Mouse (Mus musculus) forebrain, embryonic 14.5 days (tissue): ENCODE measurements around the gene C1ra. TPM values are rescaled to one million over a fixed set of nuclear protein-coding genes. Genes with fewer than 3 reads are reported as not detected.
"Not testable (repeated sequence)": the region's sequence is repeated elsewhere in the genome, so short reads cannot be mapped to it uniquely, and the experiment has no call there.

Experiments
- ATAC-seq: fragments of 200-750 bp; cut with Nextera tagmentation; 2 replicates; pipeline ENCODE4 v1.8.0; 2017; ENCODE audit warnings: mild to moderate bottlenecking, moderate library complexity
- DNase-seq: peaks from one replicate; pipeline ENCODE4 v3.0.0-alpha.2; 2015; ENCODE audit warnings: low spot score
- H3K27ac ChIP-seq: fragments of 300-500 bp; sonication (generic); 2 replicates; pipeline ENCODE4 v1.5.1; 2014; ENCODE audit warnings: low read depth, mild to moderate bottlenecking, control low read depth, low read length, moderate library complexity
- H3K27me3 ChIP-seq: fragments of 300-500 bp; sonication (generic); replicated peaks from 2 replicates; pipeline ENCODE4 v1.6.1; 2014; ENCODE audit warnings: low read length, control low read depth, mixed read lengths; ENCODE audit not compliant: control insufficient read depth, insufficient read depth
- H3K36me3 ChIP-seq: fragments of 300-500 bp; sonication (generic); 2 replicates; pipeline ENCODE4 v1.6.1; 2014; ENCODE audit warnings: low read length, control low read depth; ENCODE audit not compliant: control insufficient read depth, insufficient read depth
- H3K4me1 ChIP-seq: fragments of 300-500 bp; sonication (generic); 2 replicates; pipeline ENCODE4 v1.6.1; 2014; ENCODE audit warnings: antibody characterized with exemption, low read length, control low read depth; ENCODE audit not compliant: control insufficient read depth, insufficient read depth
- H3K4me2 ChIP-seq: fragments of 300-500 bp; sonication (generic); 2 replicates; pipeline ENCODE4 v1.6.1; 2014; ENCODE audit warnings: mild to moderate bottlenecking, control low read depth, low read length
- H3K4me3 ChIP-seq: fragments of 300-500 bp; sonication (generic); 2 replicates; pipeline ENCODE4 v1.5.1; 2014; ENCODE audit warnings: low read depth, low read length, control low read depth
- H3K9ac ChIP-seq: fragments of 300-500 bp; sonication (generic); 2 replicates; pipeline ENCODE4 v1.6.1; 2014; ENCODE audit warnings: mild to moderate bottlenecking, low read length, control low read depth, moderate library complexity
- H3K9me3 ChIP-seq: fragments of 300-500 bp; sonication (generic); replicated peaks from 2 replicates; pipeline ENCODE4 v1.6.1; 2016; ENCODE audit warnings: low read length, control low read depth, mixed read lengths; ENCODE audit not compliant: control insufficient read depth
- WGBS: fragments of 180-500 bp; shearing (Covaris S2); extraction: QIAGEN DNeasy Blood & Tissue Kit; methylation state at CpG from one replicate; pipeline ENCODE4 v1.1.7; 2014; 5-methylcytosine and 5-hydroxymethylcytosine counted together
- polyA plus RNA-seq: library from polyadenylated mRNA; unstranded; fragments of >200 nt; fragmentation: Nextera tagmentation; extraction: Ambion mirVana; gene quantifications from 2 replicates; pipeline ENCODE4 v1.2.1, GENCODE M21; 2014

The C1ra gene
- polyA plus RNA-seq, result 0.19 and 0.24 TPM in 2 replicates

GRCm38 (mm10) chr6:124512355-124512836 is at the start of gene C1ra:
C1ra (plus strand) TSS chr6:124512405.
- no peak within 1 kb of the TSS for H3K27ac ChIP-seq
- no peak within 1 kb of the TSS for H3K9ac ChIP-seq
- H3K4me2 ChIP-seq, result 0 out of 2 replicates have a peak within 1 kb of the TSS, but pooled peaks have one; percentile 20
- DNase-seq (peak; percentile 56), ATAC-seq (no peak)
- no peaks in the 10 kb centered on the region for H3K9me3 ChIP-seq
- no peak within 1 kb of the TSS for H3K4me3 ChIP-seq
- no peaks in the 10 kb centered on the region for H3K4me1 ChIP-seq
- 5% methylated on average over 6 of the region's 6 CpGs for WGBS
- no peaks in the 10 kb centered on the region for H3K27me3 ChIP-seq
- no peaks in the 10 kb centered on the region for H3K36me3 ChIP-seq

- Histone ChIP-seq H3K9ac (peak overlapping the region; percentile 72), H3K27ac (no peak overlapping the region), H3K9me3 (no peaks in the 10 kb centered on the region), H3K4me2 (peak overlapping the region; percentile 58), H3K4me3 (peak overlapping the region; percentile 43), H3K27me3 (no peaks in the 10 kb centered on the region), H3K36me3 (peaks cover 5% of the 10 kb centered on the region; the same call in 1 of the 2 replicates), H3K4me1 (no peaks in the 10 kb centered on the region; the same call in 1 of the 2 replicates)
- DNase-seq, result peak; percentile 50
- ATAC-seq, result peak; percentile 33
- WGBS, result 18% methylated on average over 8 of the region's 8 CpGs
These were observed 48.3 kb upstream of the C1ra start for GRCm38 (mm10) chr6:124463881-124464291.

GRCm38 (mm10) chr6:124464305-124465271 is 47.6 kb upstream of the C1ra start, which contains the start of gene Clstn3:
Clstn3 (minus strand) TSS chr6:124464794.
- DNase-seq (peak; percentile 97), ATAC-seq (peak; percentile 99)
- peak within 1 kb of the TSS; percentile 72 for H3K9ac ChIP-seq
- no peaks in the 10 kb centered on the region; the same call in 1 of the 2 replicates for H3K4me1 ChIP-seq
- H3K36me3 ChIP-seq, result no peaks in the 10 kb centered on the region
- H3K27me3 ChIP-seq, result no peaks in the 10 kb centered on the region
- H3K27ac ChIP-seq, result peak within 1 kb of the TSS; percentile 70; the same call in 1 of the 2 replicates
- H3K4me3 ChIP-seq, result peak within 1 kb of the TSS; percentile 43
- 5% methylated on average over 27 of the region's 27 CpGs for WGBS
- no peaks in the 10 kb centered on the region for H3K9me3 ChIP-seq
- H3K4me2 ChIP-seq, result peak within 1 kb of the TSS; percentile 58

- ATAC-seq, result no peak
- peak overlapping the region; percentile 72; the same call in 1 of the 2 replicates for H3K9ac ChIP-seq
- H3K9me3 ChIP-seq, result no peaks in the 10 kb centered on the region
- no peaks in the 10 kb centered on the region; the same call in 1 of the 2 replicates for H3K4me1 ChIP-seq
- H3K4me3 ChIP-seq, result peak overlapping the region; percentile 43
- DNase-seq, result no peak
- no peak overlapping the region for H3K27ac ChIP-seq
- H3K27me3 ChIP-seq, result no peaks in the 10 kb centered on the region
- H3K36me3 ChIP-seq, result no peaks in the 10 kb centered on the region
- WGBS, result 38% methylated on average over 6 of the region's 6 CpGs
- peak overlapping the region; percentile 58 for H3K4me2 ChIP-seq
These were observed 46.9 kb upstream of the C1ra start for GRCm38 (mm10) chr6:124465299-124465698.

GRCm38 (mm10) chr6:124465729-124466128 is 46.5 kb upstream of the C1ra start:
- H3K9ac ChIP-seq, result no peak overlapping the region

GRCm38 (mm10) chr6:124471121-124471520 is 41.1 kb upstream of the C1ra start:
- Histone ChIP-seq H3K4me2 (no peak overlapping the region), H3K4me1 (no peaks in the 10 kb centered on the region)

More at GRCm38 (mm10) chr6:124465729-124466128, 46.5 kb upstream of the C1ra start:
- no peaks in the 10 kb centered on the region; the same call in 1 of the 2 replicates for H3K4me1 ChIP-seq
- WGBS, result 79% methylated on average over 6 of the region's 6 CpGs
- no peak overlapping the region for H3K27ac ChIP-seq
- peak overlapping the region; percentile 58; the same call in 1 of the 2 replicates for H3K4me2 ChIP-seq
- ATAC-seq (no peak), DNase-seq (no peak)
- H3K9me3 ChIP-seq, result no peaks in the 10 kb centered on the region
- no peak overlapping the region for H3K4me3 ChIP-seq
- no peaks in the 10 kb centered on the region for H3K27me3 ChIP-seq
- H3K36me3 ChIP-seq, result no peaks in the 10 kb centered on the region

GRCm38 (mm10) chr6:124471783-124472638 is 40.2 kb upstream of the C1ra start:
- not testable (repeated sequence) for ATAC-seq, H3K27ac ChIP-seq, DNase-seq, H3K4me1 ChIP-seq, H3K4me2 ChIP-seq, H3K9me3 ChIP-seq, H3K27me3 ChIP-seq, H3K36me3 ChIP-seq, H3K4me3 ChIP-seq, H3K9ac ChIP-seq
- WGBS, result 78% methylated on average over 6 of the region's 6 CpGs

More at GRCm38 (mm10) chr6:124471121-124471520, 41.1 kb upstream of the C1ra start:
- Histone ChIP-seq H3K27ac (no peak overlapping the region), H3K9ac (no peak overlapping the region), H3K36me3 (no peaks in the 10 kb centered on the region), H3K27me3 (no peaks in the 10 kb centered on the region), H3K4me3 (no peak overlapping the region), H3K9me3 (no peaks in the 10 kb centered on the region)
- no peak for DNase-seq
- 88% methylated on average over 3 of the region's 3 CpGs for WGBS
- no peak for ATAC-seq

- H3K4me3 ChIP-seq, result no peak overlapping the region
- no peaks in the 10 kb centered on the region for H3K27me3 ChIP-seq
- no peak overlapping the region for H3K27ac ChIP-seq
- no peak for ATAC-seq
- no peaks in the 10 kb centered on the region for H3K9me3 ChIP-seq
- H3K4me2 ChIP-seq, result no peak overlapping the region
- H3K9ac ChIP-seq, result no peak overlapping the region
- 32% methylated on average over 6 of the region's 6 CpGs for WGBS
- DNase-seq, result no peak
- H3K36me3 ChIP-seq, result no peaks in the 10 kb centered on the region
- no peaks in the 10 kb centered on the region for H3K4me1 ChIP-seq
These were observed 39.4 kb upstream of the C1ra start for GRCm38 (mm10) chr6:124472801-124473200.
